Mouse (Mus musculus) lung, adult 2 months (tissue): Measurements from ENCODE around the gene Mcpt8.

ENCODE experiments used
- CTCF ChIP-seq: fragments of 200-500 bp; IDR thresholded peaks from 2 replicates; pipeline ENCODE4 v1.5.1; 2011; ENCODE audit warnings: mild to moderate bottlenecking, low read length, control low read depth; ENCODE audit not compliant: insufficient read depth
- POLR2A ChIP-seq: fragments of 200-500 bp; IDR thresholded peaks from 2 replicates; pipeline ENCODE4 v1.6.1; 2011; ENCODE audit warnings: low read depth, mild to moderate bottlenecking, control low read depth, low read length, borderline replicate concordance; ENCODE audit errors: extremely low read depth

- TF ChIP-seq CTCF (no peak), POLR2A (no peak)
Observed at GRCm38 (mm10) chr14:56082016-56082415, 3.1 kb downstream of the Mcpt8 start.
